Mouse (Mus musculus): ENCODE measurements around the gene H2-T23. TPM values are rescaled to one million over a fixed set of nuclear protein-coding genes. Genes with fewer than 3 reads are reported as not detected.

Gene H2-T23
- polyA plus RNA-seq, 1 experiment from 2014 or later: 52.8 TPM

GRCm38 (mm10) chr17:35981776-35982175, 50.9 kb downstream of the H2-T23 start:
- Histone ChIP-seq H3K27ac (replicated peaks) (no peak overlapping the region), H3K4me3 (replicated peaks) (no peak overlapping the region), H3K27me3 (no peaks in the 10 kb centered on the region; the same call in 1 of the 2 replicates), H3K4me2 (no peak overlapping the region), H3K9ac (no peak overlapping the region), H3K36me3 (replicated peaks) (peaks cover 14% of the 10 kb centered on the region), H3K9me3 (replicated peaks) (no peaks in the 10 kb centered on the region), H3K4me1 (replicated peaks) (peaks cover 38% of the 10 kb centered on the region)
- no peak for ATAC-seq (ENCODE audit: insufficient read depth)
- 82% methylated on average over 9 of the region's 9 CpGs for WGBS (ENCODE audit: insufficient replicate concordance)

GRCm38 (mm10) chr17:35980363-35980754, 52.3 kb downstream of the H2-T23 start:
- peak overlapping the region; percentile 89 for H3K4me3 ChIP-seq (replicated peaks)
- H3K9ac ChIP-seq: peak overlapping the region; percentile 62
- H3K27ac ChIP-seq (replicated peaks): peak overlapping the region; percentile 89
- no peaks in the 10 kb centered on the region for H3K9me3 ChIP-seq (replicated peaks)
- 0 out of 2 replicates have a peak, but pooled peaks have one; percentile 4 for ATAC-seq (ENCODE audit: insufficient read depth)
- WGBS (ENCODE audit: insufficient replicate concordance): 0% methylated on average over 29 of the region's 29 CpGs
- no peaks in the 10 kb centered on the region; the same call in 1 of the 2 replicates for H3K27me3 ChIP-seq
- H3K4me1 ChIP-seq (replicated peaks): peaks cover 38% of the 10 kb centered on the region
- H3K36me3 ChIP-seq (replicated peaks): peaks cover 14% of the 10 kb centered on the region
- peak overlapping the region; percentile 98 for H3K4me2 ChIP-seq

Other genes with a start within 250 kb of the H2-T23 start
- 22.9 and 23.7 TPM in 2 replicates for gene Ier3, start 211.2 kb downstream of the H2-T23 start, polyA plus RNA-seq (2015; fragmentation: Nextera tagmentation; extraction: Ambion mirVana)
- 33.7 and 42.4 TPM in 2 replicates for gene Flot1, start 209.6 kb downstream of the H2-T23 start, polyA plus RNA-seq (2015; fragmentation: Nextera tagmentation; extraction: Ambion mirVana)
- gene Tubb5, start 194.5 kb downstream of the H2-T23 start, polyA plus RNA-seq (2015; fragmentation: Nextera tagmentation; extraction: Ambion mirVana): 379 and 391 TPM in 2 replicates
- gene Mdc1, start 191.3 kb downstream of the H2-T23 start, polyA plus RNA-seq (2015; fragmentation: Nextera tagmentation; extraction: Ambion mirVana): 8.5 and 9.1 TPM in 2 replicates
- 22.0 and 22.5 TPM in 2 replicates for gene Nrm, start 171.5 kb downstream of the H2-T23 start, polyA plus RNA-seq (2015; fragmentation: Nextera tagmentation; extraction: Ambion mirVana)
- gene Ppp1r18, start 167.3 kb downstream of the H2-T23 start, polyA plus RNA-seq (2015; fragmentation: Nextera tagmentation; extraction: Ambion mirVana): 12.4 and 12.8 TPM in 2 replicates
- 31.1 and 37.0 TPM in 2 replicates for gene Dhx16, start 153.0 kb downstream of the H2-T23 start, polyA plus RNA-seq (2015; fragmentation: Nextera tagmentation; extraction: Ambion mirVana)
- 8.5 and 9.7 TPM in 2 replicates for gene 2310061I04Rik, start 135.4 kb downstream of the H2-T23 start, polyA plus RNA-seq (2015; fragmentation: Nextera tagmentation; extraction: Ambion mirVana)
- gene Atat1, start 122.8 kb downstream of the H2-T23 start, polyA plus RNA-seq (2015; fragmentation: Nextera tagmentation; extraction: Ambion mirVana): 7.3 and 8.0 TPM in 2 replicates
- gene Mrps18b, start 116.5 kb downstream of the H2-T23 start, polyA plus RNA-seq (2015; fragmentation: Nextera tagmentation; extraction: Ambion mirVana): 68.7 and 71.1 TPM in 2 replicates
- 20.9 and 22.3 TPM in 2 replicates for gene Ppp1r10, start 116.4 kb downstream of the H2-T23 start, polyA plus RNA-seq (2015; fragmentation: Nextera tagmentation; extraction: Ambion mirVana)
- 37.4 and 47.0 TPM in 2 replicates for gene Abcf1, start 63.1 kb downstream of the H2-T23 start, polyA plus RNA-seq (2015; fragmentation: Nextera tagmentation; extraction: Ambion mirVana)
- gene Gnl1, start 53.0 kb downstream of the H2-T23 start, polyA plus RNA-seq (2015; fragmentation: Nextera tagmentation; extraction: Ambion mirVana): 9.3 and 10.8 TPM in 2 replicates
- 5.5 and 6.8 TPM in 2 replicates for gene Prr3, start 52.6 kb downstream of the H2-T23 start, polyA plus RNA-seq (2015; fragmentation: Nextera tagmentation; extraction: Ambion mirVana)
- gene H2-T24, start 12.3 kb downstream of the H2-T23 start, polyA plus RNA-seq (2015; fragmentation: Nextera tagmentation; extraction: Ambion mirVana): 8.2 and 9.2 TPM in 2 replicates
- 11.9 and 13.2 TPM in 2 replicates for gene H2-T22, start 9.9 kb upstream of the H2-T23 start, polyA plus RNA-seq (2015; fragmentation: Nextera tagmentation; extraction: Ambion mirVana)
- not detected in 2 replicates for gene Gm6034, start 10.1 kb upstream of the H2-T23 start, polyA plus RNA-seq (2015; fragmentation: Nextera tagmentation; extraction: Ambion mirVana)
- not detected in 2 replicates for gene Gm11127, start 25.5 kb upstream of the H2-T23 start, polyA plus RNA-seq (2015; fragmentation: Nextera tagmentation; extraction: Ambion mirVana)
- not detected in 2 replicates for gene Gm19684, start 88.8 kb upstream of the H2-T23 start, polyA plus RNA-seq (2015; fragmentation: Nextera tagmentation; extraction: Ambion mirVana)
- gene Gm7030, start 96.6 kb upstream of the H2-T23 start, polyA plus RNA-seq (2015; fragmentation: Nextera tagmentation; extraction: Ambion mirVana): not detected in 2 replicates
- not detected in 2 replicates for gene Gm8909, start 135.7 kb upstream of the H2-T23 start, polyA plus RNA-seq (2015; fragmentation: Nextera tagmentation; extraction: Ambion mirVana)
- gene H2-T3, start 157.4 kb upstream of the H2-T23 start, polyA plus RNA-seq (2015; fragmentation: Nextera tagmentation; extraction: Ambion mirVana): not detected in 2 replicates
- 58.7 and 64.0 TPM in 2 replicates for gene Rpp21, start 225.2 kb upstream of the H2-T23 start, polyA plus RNA-seq (2015; fragmentation: Nextera tagmentation; extraction: Ambion mirVana)
- gene Trim39, start 239.4 kb upstream of the H2-T23 start, polyA plus RNA-seq (2015; fragmentation: Nextera tagmentation; extraction: Ambion mirVana): 4.6 and 5.3 TPM in 2 replicates